Comparison of ENCODE assay signal across 10 mouse cellular contexts in the genomic region with DNA sequence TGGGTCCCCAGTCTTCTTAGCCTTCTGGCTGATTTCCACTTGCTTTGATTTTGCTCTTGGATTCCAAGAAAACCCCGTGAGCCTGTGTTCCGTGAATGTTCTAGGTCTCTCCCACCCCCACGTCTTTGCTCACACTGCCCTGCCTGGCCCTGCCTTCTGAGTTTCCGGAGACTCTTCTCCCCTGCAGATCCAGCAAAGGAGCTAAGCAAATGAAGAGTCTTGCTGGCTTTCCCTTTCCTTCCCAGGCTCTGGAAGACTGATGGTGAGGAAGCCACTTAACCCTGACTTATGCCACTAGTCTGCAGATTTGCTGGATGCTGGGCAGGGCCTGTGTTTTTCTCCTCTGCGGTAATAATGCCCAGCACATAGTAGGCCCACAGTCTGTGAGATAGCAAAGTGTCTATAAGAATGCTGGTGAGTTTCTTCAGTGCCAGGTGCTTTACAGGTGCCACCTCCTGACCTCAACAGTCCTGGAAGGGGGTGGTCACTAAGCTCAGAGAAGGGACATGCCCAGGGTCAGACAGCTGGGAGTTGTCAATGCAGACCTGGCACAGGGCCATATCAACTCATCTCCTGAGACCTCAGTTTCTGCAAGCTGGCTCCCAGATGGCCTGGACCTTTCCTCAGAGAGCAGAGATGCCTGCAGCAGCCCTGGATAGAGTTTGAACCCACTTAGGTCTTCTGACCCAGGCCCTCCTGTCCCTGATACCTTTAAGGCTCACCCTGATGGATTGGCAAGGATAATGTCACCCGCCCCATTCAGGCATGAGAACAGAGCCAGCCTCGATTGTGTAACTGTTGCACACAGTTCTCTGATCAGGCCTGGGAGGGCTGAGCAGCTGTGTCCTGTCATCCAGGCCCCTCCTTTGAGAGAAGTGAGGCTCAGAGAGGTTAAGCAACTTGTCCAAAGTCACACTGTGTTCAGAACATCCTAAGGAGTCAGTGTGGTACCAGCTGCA. TPM values are rescaled to one million over a fixed set of nuclear protein-coding genes. Genes with fewer than 3 reads are reported as not detected.
A peak's percentile ranks its signal among the peaks of the same experiment; 100 is the strongest.
DNase-seq lines count a peak whose midpoint lies in the region; ATAC-seq lines count a peak whose summit lies in the region.
"Had no signal": no experiment of that assay in that cellular context is flagged by ENCODE, and none has a peak within 500 bp of the region (broad histone marks: within the 10 kb centered on the region; RNA-seq: fewer than 3 reads in every experiment).

No protein-coding gene starts in this region.

- H3K27ac ChIP-seq in neural tube, embryonic 12.5 days = no peak overlapping the region
- H3K27ac ChIP-seq in forebrain, embryonic 10.5 days = no peak overlapping the region

- no peak overlapping the region for H3K4me2 ChIP-seq in neural tube, embryonic 12.5 days (replicated peaks)

- whole genome bisulfite sequencing in neural tube, embryonic 12.5 days = 70% methylated on average over 7 of the region's 7 CpGs
- 74% methylated on average over 7 of the region's 7 CpGs for WGBS in forebrain, embryonic 10.5 days

- H3K27me3 ChIP-seq in neural tube, embryonic 12.5 days (replicated peaks) = 0 out of 2 replicates have a peak, but pooled peaks cover 3% of the 10 kb centered on the region
- H3K27me3 ChIP-seq in forebrain, embryonic 10.5 days (ENCODE audit: poor library complexity, severe bottlenecking) = peaks cover 10% of the 10 kb centered on the region; the same call in 1 of the 2 replicates

- 0 out of 2 replicates have a peak overlapping the region, but pooled peaks have one; percentile 5 for H3K9ac ChIP-seq in neural tube, embryonic 12.5 days

- DNase-seq in adrenal gland, postnatal 10 days = peak; percentile 58
- no peak for DNase-seq in adrenal gland, adult 18-20 months (ENCODE audit: low spot score in 2 of 2)
- DNase-seq in neural tube, embryonic 10.5 days (ENCODE audit: extremely low spot score, low spot score) = no peak
- peak; percentile 61 to 77 for DNase-seq in heart, postnatal 36 days
- DNase-seq in forebrain, embryonic 10.5 days (ENCODE audit: extremely low spot score, low spot score) = no peak
- no peak for DNase-seq in c-Kit-positive CD71-positive TER-119-positive erythroid progenitor cells, embryonic 14.5 days (ENCODE audit: low spot score)
- DNase-seq: embryo, embryonic 11 days; spleen, adult 18-20 months had no signal

- peaks cover 3% of the 10 kb centered on the region; the same call in 1 of the 2 replicates for H3K4me1 ChIP-seq in neural tube, embryonic 12.5 days
- peaks cover 25% of the 10 kb centered on the region for H3K4me1 ChIP-seq in forebrain, embryonic 10.5 days

- H3K36me3 ChIP-seq in neural tube, embryonic 12.5 days = no peaks in the 10 kb centered on the region
- no peaks in the 10 kb centered on the region for H3K36me3 ChIP-seq in forebrain, embryonic 10.5 days (replicated peaks)

- H3K9me3 ChIP-seq in neural tube, embryonic 12.5 days = no peaks in the 10 kb centered on the region
- H3K9me3 ChIP-seq in forebrain, embryonic 10.5 days = no peaks in the 10 kb centered on the region

- intact Hi-C loops in heart, postnatal 36 days (cut with DNase I) = no loop called here

- no peak for ATAC-seq in neural tube, embryonic 12.5 days (ENCODE audit: low FRiP score, low read depth)
- ATAC-seq in monocyte, adult 5-6 weeks (replicated peaks; ENCODE audit: insufficient number of reproducible peaks, low FRiP score, low TSS enrichment, poor library complexity, severe bottlenecking) = peak; percentile 24

- H3K4me3 ChIP-seq in neural tube, embryonic 12.5 days = no peak overlapping the region
- no peak overlapping the region for H3K4me3 ChIP-seq in forebrain, embryonic 10.5 days

RNA-seq across cellular contexts. Expression of gene Ergic1, which starts 49.2 kb away (rescaled TPM):
- total RNA-seq in adrenal gland, postnatal 10 days (2021) = 100 to 1,000 TPM; 137 to 143 TPM
- 100 to 1,000 TPM; 159 to 166 TPM for total RNA-seq in adrenal gland, adult 18-20 months (2021)
- 85.1 and 86.8 TPM in 2 replicates for polyA plus RNA-seq in neural tube, embryonic 12.5 days (2016; fragmentation: Nextera tagmentation; extraction: Ambion mirVana)
- 10 to 100 TPM; 47.5 to 56.2 TPM for total RNA-seq in heart, postnatal 36 days (2021)
- 16.0 to 20.2 TPM (median 17.6 TPM) in 3 replicates for total RNA-seq in monocyte, adult 5-6 weeks (2017)
- 116 and 127 TPM in 2 replicates for polyA plus RNA-seq in forebrain, embryonic 10.5 days (2016; fragmentation: Nextera tagmentation; extraction: Ambion mirVana)

RNA-seq across cellular contexts. Expression of gene Dusp1, which starts 49.8 kb away (rescaled TPM):
- 10 to 100 TPM; 40.3 to 89.1 TPM for total RNA-seq in adrenal gland, postnatal 10 days (2021)
- 10 to 100 TPM; 48.7 to 56.1 TPM for total RNA-seq in adrenal gland, adult 18-20 months (2021)
- polyA plus RNA-seq in neural tube, embryonic 12.5 days (2016; fragmentation: Nextera tagmentation; extraction: Ambion mirVana) = 33.6 and 36.8 TPM in 2 replicates
- 100 to 1,000 TPM in 1 of 2 experiments, 10 to 100 TPM in 1; 49.6 to 105 TPM for total RNA-seq in heart, postnatal 36 days (2021)
- total RNA-seq in monocyte, adult 5-6 weeks (2017) = 146 to 413 TPM (median 198 TPM) in 3 replicates
- 22.0 and 24.4 TPM in 2 replicates for polyA plus RNA-seq in forebrain, embryonic 10.5 days (2016; fragmentation: Nextera tagmentation; extraction: Ambion mirVana)

Comparison
In these comparisons a context has a peak if more than half of its experiments do, and no peak if none do; other contexts are left out.
1. DNase-seq: peak in adrenal gland, postnatal 10 days (single experiment) and heart, postnatal 36 days (2 of 2); none in adrenal gland, adult 18-20 months (0 of 2), neural tube, embryonic 10.5 days (single experiment), forebrain, embryonic 10.5 days (single experiment) and c-Kit-positive CD71-positive TER-119-positive erythroid progenitor cells, embryonic 14.5 days (single experiment).